Mouse (Mus musculus) stomach, postnatal 0 days (tissue): Measurements from ENCODE around the gene Dph6.

Source experiments
- CTCF ChIP-seq: IDR thresholded peaks from 2 replicates; pipeline ENCODE4 v1.5.1; 2016; ENCODE audit warnings: antibody characterized with exemption, low read depth, mild to moderate bottlenecking, moderate library complexity
- EP300 ChIP-seq: optimal IDR thresholded peaks from 2 replicates; pipeline ENCODE3; 2016; ENCODE audit warnings: antibody characterized with exemption

- TF ChIP-seq EP300 (no peak), CTCF (no peak)
Measured at GRCm38 (mm10) chr2:114646240-114646639, 8.5 kb downstream of the Dph6 start.
